Mouse (Mus musculus) stomach, postnatal 0 days (tissue): ENCODE data around the gene Uts2b.

Source experiments
- CTCF ChIP-seq: IDR thresholded peaks from 2 replicates; pipeline ENCODE4 v1.5.1; 2016; ENCODE audit warnings: antibody characterized with exemption, low read depth, mild to moderate bottlenecking, moderate library complexity
- EP300 ChIP-seq: optimal IDR thresholded peaks from 2 replicates; pipeline ENCODE3; 2016; ENCODE audit warnings: antibody characterized with exemption

- no peak for TF ChIP-seq CTCF
- no peak for TF ChIP-seq EP300
Measured at GRCm38 (mm10) chr16:27389534-27390282, 19.7 kb upstream of the Uts2b start.
